Mouse (Mus musculus) liver, postnatal 0 days (tissue): Measurements from ENCODE around the gene Tbc1d10c. TPM values are rescaled to one million over a fixed set of nuclear protein-coding genes. Genes with fewer than 3 reads are reported as not detected.

Experiments
- ATAC-seq: fragments of 200-750 bp; cut with Nextera tagmentation; 2 replicates; pipeline ENCODE4 v1.8.0; 2017; ENCODE audit warnings: mild to moderate bottlenecking, moderate library complexity
- DNase-seq: peaks from one replicate; pipeline ENCODE4 v3.0.0-alpha.2; 2016
- H3K27ac ChIP-seq: fragments of 300-500 bp; sonication (generic); 2 replicates; pipeline ENCODE4 v1.5.1; 2014; ENCODE audit warnings: antibody characterized with exemption, moderate library complexity, mild to moderate bottlenecking, low read depth
- H3K27me3 ChIP-seq: fragments of 300-500 bp; sonication (generic); 2 replicates; pipeline ENCODE4 v1.6.1; 2014; ENCODE audit warnings: low read length, control low read depth, mixed read lengths; ENCODE audit not compliant: insufficient read depth
- H3K36me3 ChIP-seq: fragments of 300-500 bp; sonication (generic); replicated peaks from 2 replicates; pipeline ENCODE4 v1.6.1; 2014; ENCODE audit warnings: mild to moderate bottlenecking, control low read depth, low read length, moderate library complexity, mixed read lengths; ENCODE audit not compliant: insufficient read depth
- H3K4me1 ChIP-seq: fragments of 300-500 bp; sonication (generic); 2 replicates; pipeline ENCODE4 v1.6.1; 2014; ENCODE audit warnings: antibody characterized with exemption, mild to moderate bottlenecking, control low read depth; ENCODE audit not compliant: insufficient read depth
- H3K4me2 ChIP-seq: fragments of 300-500 bp; sonication (generic); 2 replicates; pipeline ENCODE4 v1.6.1; 2014; ENCODE audit warnings: low read depth, mild to moderate bottlenecking, low read length, moderate library complexity, mixed read lengths
- H3K4me3 ChIP-seq: fragments of 300-500 bp; sonication (generic); 2 replicates; pipeline ENCODE4 v1.5.1; 2014; ENCODE audit warnings: low read depth, low read length
- H3K9ac ChIP-seq: fragments of 300-500 bp; sonication (generic); replicated peaks from 2 replicates; pipeline ENCODE4 v1.6.1; 2014; ENCODE audit warnings: mild to moderate bottlenecking, moderate library complexity
- H3K9me3 ChIP-seq: fragments of 300-500 bp; sonication (generic); 2 replicates; pipeline ENCODE4 v1.6.1; 2016; ENCODE audit warnings: mild to moderate bottlenecking, control low read depth, low read length, mixed read lengths
- CTCF ChIP-seq: sonication (generic); IDR thresholded peaks from 2 replicates; pipeline ENCODE4 v1.5.1; 2016; ENCODE audit warnings: antibody characterized with exemption, low read depth
- EP300 ChIP-seq: IDR thresholded peaks from 2 replicates; pipeline ENCODE4 v1.6.1; 2016; ENCODE audit warnings: antibody characterized with exemption, low read depth, mild to moderate bottlenecking
- WGBS: fragments of 180-500 bp; shearing (Covaris S2); extraction: QIAGEN DNeasy Blood & Tissue Kit; methylation state at CpG from one replicate; pipeline ENCODE4 v1.1.7; 2014; ENCODE audit not compliant: insufficient replicate concordance; 5-methylcytosine and 5-hydroxymethylcytosine counted together
- polyA plus RNA-seq: library from polyadenylated mRNA; unstranded; fragments of >200 nt; fragmentation: Nextera tagmentation; extraction: Ambion mirVana; gene quantifications from 2 replicates; pipeline ENCODE4 v1.2.1, GENCODE M21; 2015

Tbc1d10c gene
- polyA plus RNA-seq, 1 experiment from 2014 or later, result 9.9 TPM

DNA sequence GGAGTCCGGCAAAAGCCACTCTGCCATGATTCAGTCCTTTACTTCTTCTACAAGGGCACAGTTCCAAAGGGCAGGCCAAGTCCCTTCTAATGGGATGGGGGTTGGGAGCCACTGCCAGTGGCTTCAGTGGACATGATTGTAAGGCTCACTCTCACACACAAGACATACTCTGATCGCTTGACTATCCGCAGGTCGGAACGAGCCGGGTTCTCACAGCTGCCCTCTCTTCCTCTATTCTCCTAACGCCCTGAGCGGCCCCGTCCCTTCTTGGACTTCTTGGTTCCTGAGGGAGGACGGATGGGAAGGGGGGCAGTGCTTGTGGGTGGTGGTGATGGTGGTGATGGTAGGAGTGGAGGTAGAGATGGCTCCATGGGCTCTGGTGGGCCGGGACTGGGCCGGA is 34.3 kb downstream of the Tbc1d10c start:
- no peaks in the 10 kb centered on the region for H3K27me3 ChIP-seq
- no peak overlapping the region for H3K4me3 ChIP-seq
- DNase-seq, result no peak
- 81% methylated on average over 12 of the region's 12 CpGs for WGBS
- no peak overlapping the region for H3K4me2 ChIP-seq
- H3K9me3 ChIP-seq, result no peaks in the 10 kb centered on the region
- H3K4me1 ChIP-seq, result peaks cover 5% of the 10 kb centered on the region; the same call in 1 of the 2 replicates
- TF ChIP-seq CTCF (no peak), EP300 (no peak)
- H3K27ac ChIP-seq, result no peak overlapping the region
- no peak for ATAC-seq
- no peak overlapping the region for H3K9ac ChIP-seq
- peaks cover 49% of the 10 kb centered on the region for H3K36me3 ChIP-seq

DNA sequence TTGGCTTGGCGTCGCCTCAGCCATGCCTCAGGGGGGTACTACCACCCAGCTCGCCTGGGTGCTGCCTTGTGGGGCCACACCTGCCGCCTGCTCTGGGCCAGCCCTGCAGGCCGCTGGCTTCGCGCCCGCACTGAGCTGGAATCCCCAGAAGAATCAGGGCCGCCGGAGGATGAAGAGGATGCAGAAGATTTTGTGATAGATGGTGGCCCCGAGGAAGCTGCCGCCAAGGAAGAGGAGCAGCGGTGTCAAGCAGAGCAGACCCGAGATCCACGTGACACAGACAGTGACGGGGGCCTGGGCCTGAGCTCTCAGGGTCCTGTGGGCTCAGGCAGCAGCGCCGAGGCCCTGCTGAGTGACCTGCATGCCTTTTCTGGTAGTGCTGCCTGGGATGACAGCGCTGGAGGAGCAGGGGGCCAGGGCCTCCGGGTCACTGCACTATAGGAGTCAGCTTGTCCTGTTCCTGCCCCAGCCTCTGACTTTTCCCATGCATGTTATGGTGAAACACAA is 35.0 kb downstream of the Tbc1d10c start:
- TF ChIP-seq EP300 (no peak), CTCF (no peak)
- WGBS, result 59% methylated on average over 19 of the region's 20 CpGs
- DNase-seq, result no peak
- Histone ChIP-seq H3K27me3 (no peaks in the 10 kb centered on the region), H3K36me3 (peaks cover 50% of the 10 kb centered on the region), H3K4me1 (peaks cover 5% of the 10 kb centered on the region; the same call in 1 of the 2 replicates), H3K4me3 (no peak overlapping the region), H3K9me3 (no peaks in the 10 kb centered on the region), H3K9ac (peak overlapping the region; percentile 26; the same call in 1 of the 2 replicates), H3K4me2 (peak overlapping the region; percentile 45), H3K27ac (peak overlapping the region; percentile 67)
- ATAC-seq, result no peak

DNA sequence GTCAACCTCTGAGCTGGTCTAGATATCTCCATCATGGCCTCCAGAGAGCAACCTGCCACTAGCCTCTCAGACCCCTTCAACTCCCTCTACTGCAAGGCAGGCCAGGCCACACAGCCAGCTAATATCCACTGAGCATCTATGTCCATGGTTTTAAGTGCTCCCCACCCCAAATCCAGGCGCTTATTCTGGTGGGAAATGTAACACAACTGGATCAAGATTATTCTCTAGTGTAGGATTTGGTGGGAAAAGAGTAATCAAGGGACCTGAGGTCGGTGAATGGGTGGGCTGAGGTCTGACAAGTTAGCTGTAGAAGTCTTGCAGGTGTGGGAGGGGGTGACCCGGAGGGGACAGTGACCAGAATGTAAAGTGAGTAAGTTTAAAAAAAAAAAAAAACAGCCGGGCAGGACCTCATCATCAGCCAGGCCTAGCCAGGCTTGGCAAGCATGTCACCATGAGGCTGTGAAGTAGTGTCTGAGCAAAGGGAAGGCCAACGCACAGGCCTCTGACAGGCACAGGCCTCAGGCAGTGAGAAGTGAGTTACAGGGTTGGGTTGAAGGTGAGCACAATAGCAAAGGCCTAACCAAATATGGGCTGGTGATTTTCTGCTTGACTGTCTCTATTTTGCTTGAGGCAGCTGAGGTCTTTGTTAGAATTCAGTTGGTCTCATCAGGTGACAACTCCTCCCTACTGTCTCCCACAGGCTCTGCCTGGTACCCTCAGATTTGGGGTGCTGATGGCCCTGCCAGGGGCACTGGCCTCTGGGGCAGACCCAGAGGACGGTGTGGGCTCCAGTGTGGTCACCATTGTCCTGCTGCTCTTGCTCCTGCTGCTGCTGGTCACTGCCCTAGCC is 35.6 kb downstream of the Tbc1d10c start:
- peak overlapping the region; percentile 67 for H3K27ac ChIP-seq
- H3K36me3 ChIP-seq, result peaks cover 57% of the 10 kb centered on the region
- H3K9me3 ChIP-seq, result no peaks in the 10 kb centered on the region
- no peaks in the 10 kb centered on the region for H3K27me3 ChIP-seq
- TF ChIP-seq EP300 (no peak), CTCF (no peak)
- H3K4me1 ChIP-seq, result peaks cover 10% of the 10 kb centered on the region
- 47% methylated on average over 6 of the region's 6 CpGs for WGBS
- ATAC-seq (no peak), DNase-seq (no peak)
- H3K9ac ChIP-seq, result peak overlapping the region; percentile 55; the same call in 1 of the 2 replicates
- H3K4me3 ChIP-seq, result peak overlapping the region; percentile 41
- H3K4me2 ChIP-seq, result peak overlapping the region; percentile 45

DNA sequence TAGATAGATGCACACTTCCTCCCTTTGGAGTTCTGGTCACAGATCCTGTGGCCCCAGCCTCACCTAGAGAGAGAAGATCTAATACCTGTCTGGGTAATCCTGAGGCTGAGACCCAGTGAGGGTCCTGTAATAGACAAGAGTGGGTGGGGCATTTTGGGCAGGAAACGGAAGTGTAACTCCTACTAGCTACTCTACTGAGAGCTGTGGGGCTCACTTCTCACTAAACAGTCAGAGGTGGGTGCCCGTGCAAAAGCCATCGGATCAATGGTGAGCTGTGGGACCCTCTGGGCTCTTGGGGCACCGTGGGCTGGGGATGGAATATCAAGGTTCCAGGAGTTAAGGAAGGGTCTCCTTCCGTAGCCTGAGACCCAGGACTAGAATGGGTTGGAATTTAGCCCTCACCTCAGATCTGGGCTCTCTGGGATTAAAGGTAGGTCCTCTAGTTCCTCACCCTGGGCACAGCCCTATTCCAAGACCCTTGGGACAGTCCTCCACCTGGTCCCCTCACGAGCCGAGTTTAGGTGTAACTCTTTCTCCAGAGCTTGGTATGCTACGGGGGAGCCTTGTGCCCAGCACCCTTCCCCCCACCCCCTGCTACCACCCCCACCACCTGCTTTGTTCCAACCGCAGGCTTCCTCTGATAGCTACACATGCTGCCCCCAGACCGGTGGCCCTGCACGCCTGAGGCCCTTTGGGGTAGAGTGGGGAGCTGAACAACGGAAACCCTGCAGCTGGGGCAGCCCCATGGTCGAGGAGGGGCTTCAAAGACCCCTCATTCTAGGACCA is 36.5 kb downstream of the Tbc1d10c start:
- H3K27me3 ChIP-seq, result no peaks in the 10 kb centered on the region
- H3K4me2 ChIP-seq, result peak overlapping the region; percentile 45
- H3K4me1 ChIP-seq, result peaks cover 18% of the 10 kb centered on the region
- peak overlapping the region; percentile 55 for H3K9ac ChIP-seq
- H3K4me3 ChIP-seq, result peak overlapping the region; percentile 41
- peaks cover 61% of the 10 kb centered on the region for H3K36me3 ChIP-seq
- no peaks in the 10 kb centered on the region for H3K9me3 ChIP-seq
- peak; percentile 64 for ATAC-seq
- 33% methylated on average over 13 of the region's 13 CpGs for WGBS
- H3K27ac ChIP-seq, result peak overlapping the region; percentile 67
- TF ChIP-seq CTCF, result no peak
- TF ChIP-seq EP300, result no peak
- DNase-seq, result peak; percentile 53

DNA sequence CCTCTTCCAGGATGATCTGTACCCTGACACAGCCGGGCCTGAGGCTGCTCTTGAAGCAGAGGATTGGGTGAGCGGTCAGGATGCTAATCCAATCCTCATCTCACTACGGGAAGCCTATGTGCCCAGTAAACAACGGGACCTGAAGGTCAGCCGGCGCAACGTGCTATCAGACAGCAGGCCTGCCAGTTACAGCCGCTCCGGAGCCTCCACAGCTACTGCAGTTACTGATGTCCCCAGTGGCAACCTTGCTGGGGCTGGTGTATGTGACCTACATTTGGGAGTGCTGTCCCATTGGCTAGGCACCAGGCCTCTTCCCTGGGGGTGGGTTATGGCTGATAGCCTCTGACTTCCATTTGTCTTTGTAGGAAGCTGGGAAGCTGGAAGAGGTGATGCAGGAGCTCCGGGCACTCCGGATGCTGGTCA is 37.8 kb downstream of the Tbc1d10c start, which contains the start of gene Ptprcap:
TSS of gene Ptprcap (plus strand) at position 373 of the 423 bp plus-strand sequence.
- peak within 1 kb of the TSS; percentile 55 for H3K9ac ChIP-seq
- H3K4me3 ChIP-seq, result peak within 1 kb of the TSS; percentile 41
- no peaks in the 10 kb centered on the region for H3K27me3 ChIP-seq
- peaks cover 27% of the 10 kb centered on the region for H3K4me1 ChIP-seq
- DNase-seq, result no peak
- no peaks in the 10 kb centered on the region for H3K9me3 ChIP-seq
- WGBS, result 74% methylated on average over 11 of the region's 11 CpGs
- H3K27ac ChIP-seq, result peak within 1 kb of the TSS; percentile 67
- no peak for TF ChIP-seq CTCF
- H3K36me3 ChIP-seq, result peaks cover 49% of the 10 kb centered on the region
- H3K4me2 ChIP-seq, result peak within 1 kb of the TSS; percentile 45
- ATAC-seq, result no peak
